Mouse (Mus musculus) stomach, embryonic 16.5 days (tissue): ENCODE data around the gene Gm49333. TPM values are rescaled to one million over a fixed set of nuclear protein-coding genes. Genes with fewer than 3 reads are reported as not detected.
"Not testable (repeated sequence)": the region's sequence is repeated elsewhere in the genome, so short reads cannot be mapped to it uniquely, and the experiment has no call there.

ENCODE experiments used
- ATAC-seq: fragments of 200-750 bp; cut with Nextera tagmentation; 2 replicates; pipeline ENCODE4 v1.8.0; 2017; ENCODE audit warnings: moderate number of reproducible peaks, moderate TSS enrichment; ENCODE audit not compliant: insufficient read depth, low FRiP score
- H3K27ac ChIP-seq: fragments of 300-500 bp; sonication (generic); 2 replicates; pipeline ENCODE4 v1.5.1; 2014; ENCODE audit warnings: low read length
- H3K27me3 ChIP-seq: fragments of 300-500 bp; sonication (generic); 2 replicates; pipeline ENCODE4 v1.6.1; 2014; ENCODE audit warnings: low read length, control low read depth, mixed read lengths; ENCODE audit not compliant: control insufficient read depth, insufficient read depth
- H3K36me3 ChIP-seq: fragments of 300-500 bp; sonication (generic); 2 replicates; pipeline ENCODE4 v1.6.1; 2014; ENCODE audit warnings: low read length; ENCODE audit not compliant: control insufficient read depth, insufficient read depth
- H3K4me1 ChIP-seq: fragments of 300-500 bp; sonication (generic); 2 replicates; pipeline ENCODE4 v1.6.1; 2014; ENCODE audit warnings: low read length, control low read depth, mixed read lengths; ENCODE audit not compliant: control insufficient read depth, insufficient read depth
- H3K4me2 ChIP-seq: fragments of 300-500 bp; sonication (generic); 2 replicates; pipeline ENCODE4 v1.6.1; 2014; ENCODE audit warnings: low read depth, low read length, mixed read lengths
- H3K4me3 ChIP-seq: fragments of 300-500 bp; sonication (generic); replicated peaks from 2 replicates; pipeline ENCODE4 v1.5.1; 2014; ENCODE audit warnings: mild to moderate bottlenecking, low read length
- H3K9ac ChIP-seq: fragments of 300-500 bp; sonication (generic); 2 replicates; pipeline ENCODE4 v1.6.1; 2014; ENCODE audit warnings: low read length
- H3K9me3 ChIP-seq: fragments of 300-500 bp; sonication (generic); replicated peaks from 2 replicates; pipeline ENCODE4 v1.6.1; 2016; ENCODE audit warnings: low read length, control low read depth; ENCODE audit not compliant: control insufficient read depth
- WGBS: fragments of 180-500 bp; shearing (Covaris S2); extraction: QIAGEN DNeasy Blood & Tissue Kit; methylation state at CpG from one replicate; pipeline ENCODE4 v1.1.7; 2014; 5-methylcytosine and 5-hydroxymethylcytosine counted together
- polyA plus RNA-seq: library from polyadenylated mRNA; unstranded; fragments of >200 nt; fragmentation: Nextera tagmentation; extraction: Ambion mirVana; gene quantifications from 2 replicates; pipeline ENCODE4 v1.2.1, GENCODE M21; 2015

The Gm49333 gene
- polyA plus RNA-seq, 1 experiment from 2014 or later = not detected

- peaks cover 12% of the 10 kb centered on the region for H3K4me1 ChIP-seq
- peaks cover 8% of the 10 kb centered on the region for H3K36me3 ChIP-seq
- no peaks in the 10 kb centered on the region for H3K27me3 ChIP-seq
- H3K4me2 ChIP-seq = peak within 1 kb of the TSS; percentile 95
- WGBS = 2% methylated on average over 46 of the region's 46 CpGs
- H3K4me3 ChIP-seq = peak within 1 kb of the TSS; percentile 91
- ATAC-seq = peak; percentile 97
- peak within 1 kb of the TSS; percentile 81 for H3K27ac ChIP-seq
- H3K9ac ChIP-seq = peak within 1 kb of the TSS; percentile 87
- H3K9me3 ChIP-seq = no peaks in the 10 kb centered on the region
Observed at GRCm38 (mm10) chr16:20651076-20651946, 39.9 kb downstream of the Gm49333 start, which contains the start of gene Psmd2. Gene Psmd2, plus strand, starts transcription at chr16:20651652.

GRCm38 (mm10) chr16:20651947-20652310, 40.5 kb downstream of the Gm49333 start:
- Histone ChIP-seq H3K4me2 (peak overlapping the region; percentile 95), H3K36me3 (peaks cover 8% of the 10 kb centered on the region), H3K27me3 (no peaks in the 10 kb centered on the region), H3K9me3 (no peaks in the 10 kb centered on the region), H3K4me1 (peaks cover 12% of the 10 kb centered on the region), H3K27ac (peak overlapping the region; percentile 26; the same call in 1 of the 2 replicates), H3K4me3 (peak overlapping the region; percentile 91), H3K9ac (peak overlapping the region; percentile 87)
- 8% methylated on average over 12 of the region's 12 CpGs for WGBS
- no peak for ATAC-seq

GRCm38 (mm10) chr16:20653315-20653714, 41.9 kb downstream of the Gm49333 start:
- no peak overlapping the region for H3K4me2 ChIP-seq
- H3K27me3 ChIP-seq = no peaks in the 10 kb centered on the region
- no peak overlapping the region for H3K4me3 ChIP-seq
- H3K36me3 ChIP-seq = peaks cover 8% of the 10 kb centered on the region
- no peak overlapping the region for H3K27ac ChIP-seq
- no peak for ATAC-seq
- peaks cover 12% of the 10 kb centered on the region for H3K4me1 ChIP-seq
- 51% methylated on average over 2 of the region's 2 CpGs for WGBS
- H3K9ac ChIP-seq = no peak overlapping the region
- no peaks in the 10 kb centered on the region for H3K9me3 ChIP-seq

GRCm38 (mm10) chr16:20657661-20658060, 46.3 kb downstream of the Gm49333 start:
- H3K36me3 ChIP-seq = peaks cover 33% of the 10 kb centered on the region
- no peak overlapping the region for H3K9ac ChIP-seq
- no peak overlapping the region for H3K4me3 ChIP-seq
- H3K27ac ChIP-seq = no peak overlapping the region
- H3K27me3 ChIP-seq = no peaks in the 10 kb centered on the region
- WGBS = 95% methylated on average over 4 of the region's 4 CpGs
- no peak for ATAC-seq
- peaks cover 6% of the 10 kb centered on the region for H3K4me1 ChIP-seq
- H3K9me3 ChIP-seq = no peaks in the 10 kb centered on the region
- H3K4me2 ChIP-seq = no peak overlapping the region

GRCm38 (mm10) chr16:20668013-20668412, 56.6 kb downstream of the Gm49333 start, which contains the start of gene Eif4g1:
Gene Eif4g1, plus strand, starts transcription at chr16:20668313.
- not testable (repeated sequence) for H3K36me3 ChIP-seq, H3K4me2 ChIP-seq, H3K4me1 ChIP-seq, H3K9me3 ChIP-seq, ATAC-seq, H3K27ac ChIP-seq, H3K4me3 ChIP-seq, H3K27me3 ChIP-seq, H3K9ac ChIP-seq
- 100% methylated on average over 3 of the region's 6 CpGs for WGBS

- peaks cover 19% of the 10 kb centered on the region for H3K4me1 ChIP-seq
- peaks cover 5% of the 10 kb centered on the region for H3K36me3 ChIP-seq
- H3K9ac ChIP-seq = no peak overlapping the region
- H3K9me3 ChIP-seq = no peaks in the 10 kb centered on the region
- H3K27me3 ChIP-seq = no peaks in the 10 kb centered on the region
- H3K4me2 ChIP-seq = no peak overlapping the region
- ATAC-seq = no peak
- no peak overlapping the region for H3K27ac ChIP-seq
- WGBS = 79% methylated on average over 3 of the region's 3 CpGs
- H3K4me3 ChIP-seq = no peak overlapping the region
Observed at GRCm38 (mm10) chr16:20670291-20670690, 58.9 kb downstream of the Gm49333 start.

- H3K4me3 ChIP-seq = peak overlapping the region; percentile 93
Observed at GRCm38 (mm10) chr16:20671886-20672285, 60.5 kb downstream of the Gm49333 start.

GRCm38 (mm10) chr16:20672500-20672902, 61.1 kb downstream of the Gm49333 start:
- Histone ChIP-seq H3K27me3 (no peaks in the 10 kb centered on the region), H3K4me2 (peak overlapping the region; percentile 98), H3K27ac (peak overlapping the region; percentile 95), H3K9ac (peak overlapping the region; percentile 96), H3K9me3 (no peaks in the 10 kb centered on the region), H3K4me3 (peak overlapping the region; percentile 93), H3K36me3 (peaks cover 18% of the 10 kb centered on the region), H3K4me1 (peaks cover 24% of the 10 kb centered on the region)
- under 1% methylated on average over 38 of the region's 38 CpGs for WGBS
- ATAC-seq = peak; percentile 96

More at GRCm38 (mm10) chr16:20671886-20672285, 60.5 kb downstream of the Gm49333 start:
- no peak for ATAC-seq
- 19% methylated on average over 6 of the region's 6 CpGs for WGBS
- H3K27me3 ChIP-seq = no peaks in the 10 kb centered on the region
- no peaks in the 10 kb centered on the region for H3K9me3 ChIP-seq
- H3K9ac ChIP-seq = peak overlapping the region; percentile 55
- no peak overlapping the region for H3K27ac ChIP-seq
- peak overlapping the region; percentile 57 for H3K4me2 ChIP-seq
- H3K36me3 ChIP-seq = peaks cover 17% of the 10 kb centered on the region
- H3K4me1 ChIP-seq = peaks cover 23% of the 10 kb centered on the region

- peak overlapping the region; percentile 93 for H3K4me3 ChIP-seq
- peak overlapping the region; percentile 96 for H3K9ac ChIP-seq
- ATAC-seq = peak; percentile 78; the same call in 1 of the 2 replicates
- H3K4me2 ChIP-seq = peak overlapping the region; percentile 98
- peaks cover 28% of the 10 kb centered on the region for H3K4me1 ChIP-seq
- peaks cover 22% of the 10 kb centered on the region for H3K36me3 ChIP-seq
- H3K9me3 ChIP-seq = no peaks in the 10 kb centered on the region
- no peaks in the 10 kb centered on the region for H3K27me3 ChIP-seq
- H3K27ac ChIP-seq = peak overlapping the region; percentile 95
- under 1% methylated on average over 73 of the region's 78 CpGs for WGBS
Observed at GRCm38 (mm10) chr16:20672965-20673705, 61.7 kb downstream of the Gm49333 start.
